Mouse (Mus musculus) kidney, postnatal 0 days (tissue): ENCODE measurements at regions not wholly inside any gene's neighbourhood (a gene's known extent, or its start where the extent isn't known, plus 50 kb on each side); places are given as distances from the start of the nearest gene placed in this dataset.

Source experiments
- ATAC-seq: fragments of 200-750 bp; cut with Nextera tagmentation; replicated peaks from 2 replicates; pipeline ENCODE4 v1.8.0; 2017; ENCODE audit warnings: low read depth, moderate number of reproducible peaks, moderate TSS enrichment, moderate library complexity; ENCODE audit not compliant: low FRiP score
- DNase-seq: peaks from one replicate; pipeline ENCODE4 v3.0.0-alpha.2; 2016; ENCODE audit warnings: low spot score
- H3K27ac ChIP-seq: fragments of 300-500 bp; sonication (generic); 2 replicates; pipeline ENCODE4 v1.5.1; 2014; ENCODE audit warnings: mild to moderate bottlenecking
- H3K27me3 ChIP-seq: fragments of 300-500 bp; sonication (generic); 2 replicates; pipeline ENCODE4 v1.6.1; 2014; ENCODE audit warnings: low read length, mixed read lengths; ENCODE audit not compliant: insufficient read depth
- H3K36me3 ChIP-seq: fragments of 300-500 bp; sonication (generic); 2 replicates; pipeline ENCODE4 v1.6.1; 2014; ENCODE audit warnings: low read length, mixed read lengths; ENCODE audit not compliant: insufficient read depth
- H3K4me1 ChIP-seq: fragments of 300-500 bp; sonication (generic); replicated peaks from 2 replicates; pipeline ENCODE4 v1.6.1; 2014; ENCODE audit warnings: antibody characterized with exemption, low read length, mixed read lengths; ENCODE audit not compliant: insufficient read depth
- H3K4me2 ChIP-seq: fragments of 300-500 bp; sonication (generic); 2 replicates; pipeline ENCODE4 v1.6.1; 2014; ENCODE audit warnings: mild to moderate bottlenecking, low read length, moderate library complexity, mixed read lengths
- H3K4me3 ChIP-seq: fragments of 300-500 bp; sonication (generic); replicated peaks from 2 replicates; pipeline ENCODE4 v1.5.1; 2014; ENCODE audit warnings: low read depth, low read length
- H3K9ac ChIP-seq: fragments of 300-500 bp; sonication (generic); 2 replicates; pipeline ENCODE4 v1.6.1; 2014; ENCODE audit warnings: low read depth, low read length
- H3K9me3 ChIP-seq: fragments of 300-500 bp; sonication (generic); replicated peaks from 2 replicates; pipeline ENCODE4 v1.6.1; 2016; ENCODE audit warnings: low read length, inconsistent platforms, mixed read lengths
- CTCF ChIP-seq: IDR thresholded peaks from 2 replicates; pipeline ENCODE4 v1.5.1; 2016; ENCODE audit warnings: antibody characterized with exemption, low read depth, mild to moderate bottlenecking, moderate library complexity
- WGBS: fragments of 180-500 bp; shearing (Covaris S2); extraction: QIAGEN DNeasy Blood & Tissue Kit; methylation state at CpG from one replicate; pipeline ENCODE4 v1.1.7; 2014; 5-methylcytosine and 5-hydroxymethylcytosine counted together

DNA sequence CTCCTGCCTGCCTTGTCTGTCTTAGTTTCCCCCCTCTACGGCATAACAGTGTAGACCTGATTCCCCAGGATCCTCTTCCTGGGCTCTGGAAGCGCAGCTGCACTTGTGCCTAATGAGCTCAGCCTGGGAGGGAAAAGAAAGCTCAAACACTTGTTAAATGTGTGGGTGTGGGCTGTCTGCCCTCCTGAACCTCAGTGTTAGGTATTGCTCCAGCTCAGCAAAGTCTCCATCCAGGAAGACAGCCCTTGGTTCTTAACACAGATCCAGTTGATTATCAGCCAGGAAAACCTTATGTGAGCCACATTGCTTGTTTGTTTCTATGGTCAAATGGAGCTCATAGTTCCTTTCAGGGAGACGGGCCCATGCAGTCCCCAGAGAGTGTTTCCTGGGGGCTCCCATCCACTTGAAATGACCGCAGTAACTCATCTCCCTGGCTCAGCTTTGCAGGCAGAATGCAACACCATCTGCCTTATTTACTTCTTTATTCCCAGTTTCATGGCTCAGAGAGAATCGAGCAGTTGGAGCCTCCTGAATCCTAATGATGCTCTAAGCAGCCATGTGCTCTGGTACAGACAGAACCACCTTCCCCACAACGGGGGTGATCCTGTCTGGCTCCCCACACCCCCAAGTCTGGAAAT, 88.4 kb upstream of the Ywhaq start:
- no peaks in the 10 kb centered on the region for H3K27me3 ChIP-seq
- no peak overlapping the region for H3K4me2 ChIP-seq
- no peak overlapping the region for H3K4me3 ChIP-seq
- no peak overlapping the region for H3K27ac ChIP-seq
- H3K9ac ChIP-seq, result no peak overlapping the region
- H3K9me3 ChIP-seq, result no peaks in the 10 kb centered on the region
- no peaks in the 10 kb centered on the region for H3K36me3 ChIP-seq
- no peaks in the 10 kb centered on the region for H3K4me1 ChIP-seq
- no peak for TF ChIP-seq CTCF
- WGBS, result 70% methylated on average over 6 of the region's 6 CpGs
- no peak for ATAC-seq
- no peak for DNase-seq

GRCm38 (mm10) chr12:21503250-21503649, 85.8 kb upstream of the Ywhaq start:
- Histone ChIP-seq H3K9me3 (no peaks in the 10 kb centered on the region), H3K4me2 (no peak overlapping the region), H3K4me1 (no peaks in the 10 kb centered on the region), H3K9ac (no peak overlapping the region), H3K4me3 (no peak overlapping the region), H3K27ac (no peak overlapping the region), H3K27me3 (no peaks in the 10 kb centered on the region), H3K36me3 (no peaks in the 10 kb centered on the region)
- DNase-seq (no peak), ATAC-seq (no peak)
- TF ChIP-seq CTCF, result no peak
- WGBS, result 69% methylated on average over 4 of the region's 4 CpGs

GRCm38 (mm10) chr12:21496974-21497373, 79.5 kb upstream of the Ywhaq start:
- no peak overlapping the region for H3K9ac ChIP-seq
- 85% methylated on average over 5 of the region's 5 CpGs for WGBS
- H3K4me1 ChIP-seq, result no peaks in the 10 kb centered on the region
- TF ChIP-seq CTCF, result no peak
- no peaks in the 10 kb centered on the region for H3K9me3 ChIP-seq
- no peaks in the 10 kb centered on the region for H3K27me3 ChIP-seq
- ATAC-seq (no peak), DNase-seq (no peak)
- H3K36me3 ChIP-seq, result no peaks in the 10 kb centered on the region
- H3K4me3 ChIP-seq, result no peak overlapping the region
- H3K27ac ChIP-seq, result no peak overlapping the region
- H3K4me2 ChIP-seq, result no peak overlapping the region

DNA sequence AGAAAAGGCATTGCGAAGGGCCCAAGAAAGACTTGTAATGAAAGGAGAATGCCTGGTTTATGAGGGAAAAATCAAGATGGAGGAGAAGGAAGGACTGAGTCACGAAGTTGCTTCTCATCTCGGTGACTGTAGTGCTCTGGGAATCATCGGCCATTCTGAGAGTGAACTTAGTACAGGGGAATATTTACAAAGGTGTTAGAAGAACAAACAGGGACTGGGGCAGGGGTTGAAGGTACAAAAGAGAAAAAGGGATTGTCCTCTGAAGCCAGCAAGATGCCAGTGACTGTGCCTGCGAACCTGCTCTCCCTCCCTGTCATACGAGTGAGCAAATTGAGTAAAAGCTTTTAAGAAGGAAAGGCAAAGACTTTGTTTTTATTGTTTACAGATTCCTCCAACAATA, 78.1 kb upstream of the Ywhaq start:
- H3K9ac ChIP-seq, result no peak overlapping the region
- DNase-seq (no peak), ATAC-seq (no peak)
- TF ChIP-seq CTCF, result no peak
- H3K4me1 ChIP-seq, result no peaks in the 10 kb centered on the region
- 90% methylated on average over 6 of the region's 6 CpGs for WGBS
- H3K27ac ChIP-seq, result no peak overlapping the region
- no peak overlapping the region for H3K4me3 ChIP-seq
- no peaks in the 10 kb centered on the region for H3K27me3 ChIP-seq
- H3K9me3 ChIP-seq, result no peaks in the 10 kb centered on the region
- no peak overlapping the region for H3K4me2 ChIP-seq
- no peaks in the 10 kb centered on the region for H3K36me3 ChIP-seq

- ATAC-seq (no peak), DNase-seq (no peak)
- no peaks in the 10 kb centered on the region for H3K9me3 ChIP-seq
- no peak overlapping the region for H3K4me3 ChIP-seq
- no peak for TF ChIP-seq CTCF
- no peaks in the 10 kb centered on the region for H3K27me3 ChIP-seq
- H3K9ac ChIP-seq, result no peak overlapping the region
- no peaks in the 10 kb centered on the region for H3K4me1 ChIP-seq
- no peaks in the 10 kb centered on the region for H3K36me3 ChIP-seq
- H3K4me2 ChIP-seq, result no peak overlapping the region
- H3K27ac ChIP-seq, result no peak overlapping the region
- 58% methylated on average over 3 of the region's 3 CpGs for WGBS
Observed at GRCm38 (mm10) chr12:21493471-21493870, 76.0 kb upstream of the Ywhaq start.

GRCm38 (mm10) chr12:21492549-21493291, 75.3 kb upstream of the Ywhaq start:
- DNase-seq (no peak), ATAC-seq (no peak)
- TF ChIP-seq CTCF, result no peak
- no peaks in the 10 kb centered on the region for H3K36me3 ChIP-seq
- H3K4me3 ChIP-seq, result no peak overlapping the region
- no peak overlapping the region for H3K4me2 ChIP-seq
- H3K9me3 ChIP-seq, result no peaks in the 10 kb centered on the region
- no peaks in the 10 kb centered on the region for H3K4me1 ChIP-seq
- no peak overlapping the region for H3K9ac ChIP-seq
- 56% methylated on average over 8 of the region's 8 CpGs for WGBS
- no peak overlapping the region for H3K27ac ChIP-seq
- no peaks in the 10 kb centered on the region for H3K27me3 ChIP-seq
